11 mouse cellular contexts compared by ENCODE assay signal in genomic region chr1:74290141-74290540, GRCm38 (mm10). TPM values are rescaled to one million over a fixed set of nuclear protein-coding genes. Genes with fewer than 3 reads are reported as not detected.
DNase-seq lines count a peak whose midpoint lies in the region; ATAC-seq and TF ChIP-seq lines count a peak whose summit lies in the region.
"Had no signal": no experiment of that assay in that cellular context is flagged by ENCODE, and none has a peak within 500 bp of the region (broad histone marks: within the 10 kb centered on the region; RNA-seq: fewer than 3 reads in every experiment).

No protein-coding gene starts in this region.

- H3K4me1 ChIP-seq in hindbrain, postnatal 0 days (ENCODE audit: insufficient read depth, low read length), result peaks cover 11% of the 10 kb centered on the region
- 0 out of 2 replicates have a peak, but pooled peaks cover 3% of the 10 kb centered on the region for H3K4me1 ChIP-seq in hindbrain, embryonic 11.5 days (replicated peaks; ENCODE audit: control insufficient read depth, insufficient read depth, low read length)
- H3K4me1 ChIP-seq in lung, embryonic 16.5 days (replicated peaks; ENCODE audit: control insufficient read depth, insufficient read depth, low read length), result peaks cover 41% of the 10 kb centered on the region
- H3K4me1 ChIP-seq in heart, embryonic 11.5 days (ENCODE audit: control insufficient read depth, insufficient read depth, low read length), result peaks cover 54% of the 10 kb centered on the region

- H3K9ac ChIP-seq in hindbrain, postnatal 0 days (replicated peaks; ENCODE audit: low read length), result no peak overlapping the region
- no peak overlapping the region for H3K9ac ChIP-seq in hindbrain, embryonic 11.5 days (ENCODE audit: low read depth, low read length)
- 0 out of 2 replicates have a peak overlapping the region, but pooled peaks have one; percentile 15 for H3K9ac ChIP-seq in lung, embryonic 16.5 days (ENCODE audit: low read length)
- no peak overlapping the region for H3K9ac ChIP-seq in heart, embryonic 11.5 days (ENCODE audit: low read depth, low read length)
- H3K9ac ChIP-seq: embryonic facial prominence, embryonic 15.5 days had no signal

- TF ChIP-seq POLR2A in myocyte (IDR thresholded peaks at IDR 0.05; ENCODE audit: insufficient read length, low read depth), result no peak

- no peak overlapping the region for H3K4me3 ChIP-seq in hindbrain, postnatal 0 days (ENCODE audit: low read length)
- H3K4me3 ChIP-seq in hindbrain, embryonic 11.5 days (ENCODE audit: low read depth, low read length), result no peak overlapping the region
- no peak overlapping the region for H3K4me3 ChIP-seq in lung, embryonic 16.5 days (ENCODE audit: low read length)
- no peak overlapping the region for H3K4me3 ChIP-seq in heart, embryonic 11.5 days (ENCODE audit: low read depth, low read length)
- H3K4me3 ChIP-seq in myocyte, result no peak overlapping the region
- H3K4me3 ChIP-seq: embryonic facial prominence, embryonic 15.5 days had no signal

- 73% methylated on average over 5 of the region's 5 CpGs for WGBS in hindbrain, postnatal 0 days
- WGBS in hindbrain, embryonic 11.5 days, result 94% methylated on average over 5 of the region's 5 CpGs
- 65% methylated on average over 5 of the region's 5 CpGs for WGBS in lung, embryonic 16.5 days
- WGBS in heart, embryonic 11.5 days (ENCODE audit: insufficient replicate concordance), result 66% methylated on average over 5 of the region's 5 CpGs

- no peak overlapping the region for H3K4me2 ChIP-seq in hindbrain, postnatal 0 days (ENCODE audit: low read depth, low read length)
- H3K4me2 ChIP-seq in hindbrain, embryonic 11.5 days (replicated peaks; ENCODE audit: low read depth, low read length), result no peak overlapping the region
- no peak overlapping the region for H3K4me2 ChIP-seq in lung, embryonic 16.5 days (ENCODE audit: low read depth, low read length)
- H3K4me2 ChIP-seq in heart, embryonic 11.5 days, result no peak overlapping the region
- no peak overlapping the region for H3K4me2 ChIP-seq in myocyte (ENCODE audit: low read depth)
- H3K4me2 ChIP-seq: embryonic facial prominence, embryonic 15.5 days had no signal

- H3K27me3 ChIP-seq in hindbrain, postnatal 0 days (ENCODE audit: insufficient read depth, low read length), result no peaks in the 10 kb centered on the region
- no peaks in the 10 kb centered on the region for H3K27me3 ChIP-seq in hindbrain, embryonic 11.5 days (ENCODE audit: control insufficient read depth, insufficient read depth, low read length)
- H3K27me3 ChIP-seq in lung, embryonic 16.5 days (ENCODE audit: control insufficient read depth, insufficient read depth, low read depth, low read length), result no peaks in the 10 kb centered on the region
- no peaks in the 10 kb centered on the region for H3K27me3 ChIP-seq in heart, embryonic 11.5 days (ENCODE audit: control insufficient read depth, insufficient read depth, low read length)
- no peaks in the 10 kb centered on the region for H3K27me3 ChIP-seq in myocyte (ENCODE audit: control insufficient read depth, insufficient read depth, insufficient read length)
- H3K27me3 ChIP-seq: embryonic facial prominence, embryonic 15.5 days had no signal

- no peak for ATAC-seq in hindbrain, postnatal 0 days
- no peak for ATAC-seq in hindbrain, embryonic 11.5 days (ENCODE audit: low FRiP score)
- no peak; the same call in 1 of the 2 replicates for ATAC-seq in lung, embryonic 16.5 days (ENCODE audit: low read depth)
- peak; percentile 50 for ATAC-seq in heart, embryonic 11.5 days (replicated peaks; ENCODE audit: insufficient number of reproducible peaks, low FRiP score, low TSS enrichment)

- H3K79me2 ChIP-seq in myocyte (ENCODE audit: control insufficient read depth, insufficient read depth), result peaks cover 15% of the 10 kb centered on the region

- no peak overlapping the region for H3ac ChIP-seq in myocyte (ENCODE audit: control insufficient read depth, insufficient read length)

- no peak for TF ChIP-seq CTCF in hindbrain, postnatal 0 days (IDR thresholded peaks at IDR 0.05; ENCODE audit: low read depth)

- H3K27ac ChIP-seq in hindbrain, postnatal 0 days, result no peak overlapping the region
- no peak overlapping the region for H3K27ac ChIP-seq in hindbrain, embryonic 11.5 days (ENCODE audit: low read depth, low read length)
- H3K27ac ChIP-seq in lung, embryonic 16.5 days (ENCODE audit: low read length), result peak overlapping the region; percentile 31
- H3K27ac ChIP-seq in heart, embryonic 11.5 days (ENCODE audit: low read depth, low read length), result peak overlapping the region; percentile 22

- peak; percentile 55 for DNase-seq in hindbrain, postnatal 0 days (ENCODE audit: low spot score)
- DNase-seq in hindbrain, embryonic 11.5 days (ENCODE audit: low spot score), result no peak
- DNase-seq in lung, postnatal 10 days, result no peak
- no peak for DNase-seq in ovary, postnatal 10 days (ENCODE audit: low spot score)
- DNase-seq: thymus, adult 18-20 months had no signal

- peaks cover 7% of the 10 kb centered on the region for H3K36me3 ChIP-seq in hindbrain, postnatal 0 days (ENCODE audit: insufficient read depth, low read length)
- no peaks in the 10 kb centered on the region for H3K36me3 ChIP-seq in hindbrain, embryonic 11.5 days (ENCODE audit: control insufficient read depth, insufficient read depth, low read length)
- peaks cover 28% of the 10 kb centered on the region for H3K36me3 ChIP-seq in lung, embryonic 16.5 days (ENCODE audit: control insufficient read depth, insufficient read depth, low read length)
- H3K36me3 ChIP-seq in heart, embryonic 11.5 days (ENCODE audit: control insufficient read depth, insufficient read depth, low read length), result peaks cover 14% of the 10 kb centered on the region
- peaks cover 48% of the 10 kb centered on the region for H3K36me3 ChIP-seq in myocyte (ENCODE audit: control insufficient read depth, insufficient read depth)

- no peaks in the 10 kb centered on the region for H3K9me3 ChIP-seq in hindbrain, postnatal 0 days (ENCODE audit: low read length)
- H3K9me3 ChIP-seq in hindbrain, embryonic 11.5 days (ENCODE audit: control insufficient read depth, low read length), result no peaks in the 10 kb centered on the region
- H3K9me3 ChIP-seq in lung, embryonic 16.5 days (ENCODE audit: control insufficient read depth, low read length), result no peaks in the 10 kb centered on the region
- H3K9me3 ChIP-seq in heart, embryonic 11.5 days (replicated peaks; ENCODE audit: control insufficient read depth, low read length), result no peaks in the 10 kb centered on the region
- H3K9me3 ChIP-seq: embryonic facial prominence, embryonic 15.5 days had no signal

TF ChIP-seq in myocyte, 11 proteins besides CTCF, POLR2A, EP300 and RAD21:
- peak; percentile 32 for TF ChIP-seq POLR2AphosphoS2 (IDR thresholded peaks at IDR 0.05; ENCODE audit: insufficient read length, low read depth)
- TF ChIP-seq USF1 (IDR thresholded peaks at IDR 0.05; ENCODE audit: low read depth), result no peak
TF ChIP-seq in myocyte: peak in this region for 1.

RNA-seq across cellular contexts. Expression of gene Pnkd, which starts 5.4 kb away (rescaled TPM):
- 102 and 113 TPM in 2 replicates for total RNA-seq in hindbrain, postnatal 0 days (2014; rRNA removed)
- polyA plus RNA-seq in hindbrain, postnatal 0 days (2015; fragmentation: Nextera tagmentation; extraction: Ambion mirVana), result 143 TPM in 2 replicates
- 85.4 and 99.4 TPM in 2 replicates for polyA plus RNA-seq in hindbrain, embryonic 11.5 days (2014; fragmentation: Nextera tagmentation; extraction: Ambion mirVana)
- polyA plus RNA-seq in lung, embryonic 16.5 days (2015; fragmentation: Nextera tagmentation; extraction: Ambion mirVana), result 123 and 126 TPM in 2 replicates
- polyA plus RNA-seq in heart, embryonic 11.5 days (2014; fragmentation: Nextera tagmentation; extraction: Ambion mirVana), result 225 and 231 TPM in 2 replicates
- 93.7 TPM for polyA plus RNA-seq in myocyte (2012; fragmentation: generic; extraction: Trizol)

RNA-seq across cellular contexts. Expression of gene Aamp, which starts 5.6 kb away (rescaled TPM):
- 131 and 161 TPM in 2 replicates for total RNA-seq in hindbrain, postnatal 0 days (2014; rRNA removed)
- 212 and 219 TPM in 2 replicates for polyA plus RNA-seq in hindbrain, postnatal 0 days (2015; fragmentation: Nextera tagmentation; extraction: Ambion mirVana)
- 189 and 198 TPM in 2 replicates for polyA plus RNA-seq in hindbrain, embryonic 11.5 days (2014; fragmentation: Nextera tagmentation; extraction: Ambion mirVana)
- polyA plus RNA-seq in lung, embryonic 16.5 days (2015; fragmentation: Nextera tagmentation; extraction: Ambion mirVana), result 252 and 267 TPM in 2 replicates
- polyA plus RNA-seq in heart, embryonic 11.5 days (2014; fragmentation: Nextera tagmentation; extraction: Ambion mirVana), result 173 and 193 TPM in 2 replicates
- polyA plus RNA-seq in myocyte (2012; fragmentation: generic; extraction: Trizol), result 199 TPM

RNA-seq across cellular contexts. Expression of gene Gpbar1, which starts 11.8 kb away (rescaled TPM):
- total RNA-seq in hindbrain, postnatal 0 days (2014; rRNA removed), result not detected in 2 replicates
- polyA plus RNA-seq in hindbrain, postnatal 0 days (2015; fragmentation: Nextera tagmentation; extraction: Ambion mirVana), result 0.16 TPM in 1 of 2 replicates, not detected in the other
- 0.32 TPM in 1 of 2 replicates, not detected in the other for polyA plus RNA-seq in hindbrain, embryonic 11.5 days (2014; fragmentation: Nextera tagmentation; extraction: Ambion mirVana)
- polyA plus RNA-seq in lung, embryonic 16.5 days (2015; fragmentation: Nextera tagmentation; extraction: Ambion mirVana), result 0.19 and 0.40 TPM in 2 replicates
- polyA plus RNA-seq in heart, embryonic 11.5 days (2014; fragmentation: Nextera tagmentation; extraction: Ambion mirVana), result 0.83 and 1.0 TPM in 2 replicates
- polyA plus RNA-seq in myocyte (2012; fragmentation: generic; extraction: Trizol), result 0.14 TPM
- total RNA-seq: left cerebral cortex, postnatal 36 days; megakaryocyte progenitor cell, adult 5-6 weeks had no signal
- polyA plus RNA-seq: embryonic facial prominence, embryonic 15.5 days had no signal

RNA-seq across cellular contexts. Expression of gene Tmbim1, which starts 15.3 kb away (rescaled TPM):
- total RNA-seq in hindbrain, postnatal 0 days (2014; rRNA removed), result 16.4 and 17.5 TPM in 2 replicates
- polyA plus RNA-seq in hindbrain, postnatal 0 days (2015; fragmentation: Nextera tagmentation; extraction: Ambion mirVana), result 14.8 and 16.5 TPM in 2 replicates
- 8.6 and 9.1 TPM in 2 replicates for polyA plus RNA-seq in hindbrain, embryonic 11.5 days (2014; fragmentation: Nextera tagmentation; extraction: Ambion mirVana)
- polyA plus RNA-seq in lung, embryonic 16.5 days (2015; fragmentation: Nextera tagmentation; extraction: Ambion mirVana), result 57.9 and 63.0 TPM in 2 replicates
- polyA plus RNA-seq in heart, embryonic 11.5 days (2014; fragmentation: Nextera tagmentation; extraction: Ambion mirVana), result 29.2 and 37.1 TPM in 2 replicates
- 178 TPM for polyA plus RNA-seq in myocyte (2012; fragmentation: generic; extraction: Trizol)

RNA-seq across cellular contexts. Expression of gene Arpc2, which starts 54.3 kb away (rescaled TPM):
- 108 and 131 TPM in 2 replicates for total RNA-seq in hindbrain, postnatal 0 days (2014; rRNA removed)
- 414 and 417 TPM in 2 replicates for polyA plus RNA-seq in hindbrain, postnatal 0 days (2015; fragmentation: Nextera tagmentation; extraction: Ambion mirVana)
- 325 and 330 TPM in 2 replicates for polyA plus RNA-seq in hindbrain, embryonic 11.5 days (2014; fragmentation: Nextera tagmentation; extraction: Ambion mirVana)
- 418 and 448 TPM in 2 replicates for polyA plus RNA-seq in lung, embryonic 16.5 days (2015; fragmentation: Nextera tagmentation; extraction: Ambion mirVana)
- 387 and 411 TPM in 2 replicates for polyA plus RNA-seq in heart, embryonic 11.5 days (2014; fragmentation: Nextera tagmentation; extraction: Ambion mirVana)
- 214 TPM for polyA plus RNA-seq in myocyte (2012; fragmentation: generic; extraction: Trizol)

Comparison
In these comparisons a context has a peak if more than half of its experiments do, and no peak if none do; other contexts are left out.
1. H3K27ac ChIP-seq: peak in lung, embryonic 16.5 days (single experiment) and heart, embryonic 11.5 days (single experiment); none in hindbrain, postnatal 0 days (single experiment) and hindbrain, embryonic 11.5 days (single experiment).